Mouse (Mus musculus): Measurements from ENCODE around the gene Prdm8.

DNA sequence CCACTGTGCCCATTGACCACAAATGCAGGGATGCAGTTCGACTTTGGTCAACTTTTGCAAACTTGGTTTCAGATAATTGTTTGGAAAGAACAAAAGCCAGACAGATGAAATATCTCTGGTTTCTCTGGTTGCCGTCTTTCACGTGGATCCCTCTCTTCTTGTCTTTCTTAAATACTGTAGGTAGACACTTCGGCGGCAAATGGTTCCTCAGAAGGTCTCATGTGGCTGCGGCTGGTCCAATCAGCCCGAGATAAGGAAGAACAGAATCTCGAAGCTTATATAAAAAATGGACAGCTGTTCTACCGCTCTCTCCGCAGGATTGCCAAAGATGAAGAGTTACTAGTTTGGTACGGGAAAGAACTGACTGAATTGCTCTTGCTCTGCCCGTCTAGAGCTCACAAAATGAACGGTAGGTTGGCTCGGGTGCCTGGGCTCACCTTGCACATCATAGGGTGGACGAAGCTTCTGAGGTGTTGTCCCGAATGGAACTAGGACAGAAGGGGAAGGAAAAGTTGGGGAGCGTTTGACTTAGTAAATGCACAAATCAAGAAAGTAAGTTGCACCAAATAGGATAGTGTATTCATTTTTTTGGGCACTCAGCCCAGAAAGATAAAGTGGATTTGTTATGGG lies 17.4 kb downstream of the Prdm8 start:
- no peak for TF ChIP-seq CTCF (conservative IDR thresholded peaks at IDR 0.05; ENCODE audit: insufficient read depth, insufficient read length, low read depth, low read length)
- TF ChIP-seq POLR2A (IDR thresholded peaks at IDR 0.05; ENCODE audit: low read depth, low read length) = no peak

All from kidney, adult 2 months (tissue).